Mouse (Mus musculus) stomach, postnatal 0 days (tissue): ENCODE data around the gene Rbm6.

Experiments
- CTCF ChIP-seq: IDR thresholded peaks from 2 replicates; pipeline ENCODE4 v1.5.1; 2016; ENCODE audit warnings: antibody characterized with exemption, low read depth, mild to moderate bottlenecking, moderate library complexity
- EP300 ChIP-seq: optimal IDR thresholded peaks from 2 replicates; pipeline ENCODE3; 2016; ENCODE audit warnings: antibody characterized with exemption

DNA sequence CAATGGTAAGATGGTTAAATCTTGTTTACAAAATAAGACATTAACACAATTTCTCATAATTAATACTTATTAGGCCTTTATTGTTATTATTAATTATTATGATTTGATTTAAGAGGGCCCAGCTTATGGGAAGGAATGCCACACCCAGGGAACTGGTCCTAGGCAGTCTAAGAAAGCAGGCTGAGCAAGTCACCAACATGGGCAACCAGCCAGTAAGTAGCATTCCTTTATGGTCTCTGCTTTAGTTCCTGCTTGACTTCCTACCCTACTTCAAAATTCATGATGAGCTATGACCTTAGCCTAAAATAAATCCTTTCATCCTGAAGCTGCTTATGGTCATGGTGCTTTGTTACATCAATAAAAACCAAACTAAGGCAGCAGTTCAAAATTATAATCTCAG lies 41.3 kb downstream of the Rbm6 start:
- TF ChIP-seq CTCF (no peak), EP300 (no peak)
